Mouse (Mus musculus) liver, embryonic 14.5 days (tissue): ENCODE measurements around the gene Ess2. TPM values are rescaled to one million over a fixed set of nuclear protein-coding genes. Genes with fewer than 3 reads are reported as not detected.

Experiments
- ATAC-seq: fragments of 200-750 bp; cut with Nextera tagmentation; 2 replicates; pipeline ENCODE4 v1.8.0; 2017; ENCODE audit warnings: moderate number of reproducible peaks, mild to moderate bottlenecking, moderate library complexity; ENCODE audit not compliant: insufficient read depth
- DNase-seq, 3 experiments: peaks; one replicate each; pipeline ENCODE4 v3.0.0-alpha.2; 2012 to 2013; ENCODE audit warnings: low read depth in 3 of 3, low spot score in 3 of 3
- H3K27ac ChIP-seq: fragments of 300-500 bp; sonication (generic); 2 replicates; pipeline ENCODE4 v1.5.1; 2014; ENCODE audit warnings: moderate library complexity, mild to moderate bottlenecking, control low read depth, inconsistent platforms
- H3K27me3 ChIP-seq: fragments of 300-500 bp; sonication (generic); 2 replicates; pipeline ENCODE4 v1.6.1; 2014; ENCODE audit warnings: mild to moderate bottlenecking, low read length, moderate library complexity; ENCODE audit not compliant: control insufficient read depth, insufficient read depth
- H3K36me3 ChIP-seq: fragments of 300-500 bp; sonication (generic); replicated peaks from 2 replicates; pipeline ENCODE4 v1.6.1; 2014; ENCODE audit warnings: low read depth; ENCODE audit not compliant: control insufficient read depth, insufficient read depth
- H3K4me1 ChIP-seq, 2 experiments: fragments of 200-500 bp in 1 of 2; fragments of 300-500 bp in 1 of 2; sonication (generic) in 1 of 2; replicated peaks; 2 replicates each; pipeline ENCODE4 v1.6.1; 2012 to 2014; ENCODE audit warnings: antibody characterized with exemption in 1 of 2, inconsistent platforms in 1 of 2, low read length in 1 of 2; ENCODE audit not compliant: control insufficient read depth in 2 of 2, insufficient read depth in 2 of 2
- H3K4me2 ChIP-seq: fragments of 300-500 bp; sonication (generic); 2 replicates; pipeline ENCODE4 v1.6.1; 2014; ENCODE audit warnings: low read depth, mild to moderate bottlenecking, control low read depth, moderate library complexity
- H3K4me3 ChIP-seq, 2 experiments: fragments of 200-500 bp in 1 of 2; fragments of 300-500 bp in 1 of 2; sonication (generic) in 1 of 2; 2 replicates each; pipeline ENCODE4 v1.5.1; 2012 to 2014; ENCODE audit warnings: low read depth in 2 of 2, low read length in 2 of 2, mild to moderate bottlenecking in 2 of 2, control low read depth in 1 of 2, inconsistent platforms in 1 of 2, moderate library complexity in 1 of 2; ENCODE audit not compliant: insufficient read depth in 1 of 2
- H3K9ac ChIP-seq: fragments of 300-500 bp; sonication (generic); replicated peaks from 2 replicates; pipeline ENCODE4 v1.6.1; 2014; ENCODE audit warnings: mild to moderate bottlenecking, control low read depth, moderate library complexity
- H3K9me3 ChIP-seq: fragments of 300-500 bp; sonication (generic); 2 replicates; pipeline ENCODE4 v1.6.1; 2016; ENCODE audit warnings: low read length, mixed read lengths; ENCODE audit not compliant: control insufficient read depth
- CTCF ChIP-seq: IDR thresholded peaks from 2 replicates; pipeline ENCODE4 v1.5.1; 2016; ENCODE audit warnings: antibody characterized with exemption, low read depth, control low read depth
- EP300 ChIP-seq: IDR thresholded peaks from 2 replicates; pipeline ENCODE4 v1.6.1; 2016; ENCODE audit warnings: antibody characterized with exemption, low read depth
- WGBS: fragments of 180-500 bp; shearing (Covaris S2); extraction: QIAGEN DNeasy Blood & Tissue Kit; methylation state at CpG from one replicate; pipeline ENCODE4 v1.1.7; 2014; ENCODE audit not compliant: insufficient replicate concordance; 5-methylcytosine and 5-hydroxymethylcytosine counted together
- polyA plus RNA-seq, 2 experiments: library from polyadenylated mRNA; depleted of rRNA in 1 of 2; stranded (reverse) in 1 of 2; unstranded in 1 of 2; fragments of >200 nt; fragmentation: Nextera tagmentation in 1 of 2; extraction: Ambion mirVana in 1 of 2; gene quantifications; 2 replicates each; pipeline versions ENCODE4 v1.2.1 to v1.2.3; 2012 to 2014

Gene Ess2
- polyA plus RNA-seq, 2 experiments: 6.8 to 7.5 TPM

GRCm38 (mm10) chr16:17865293-17865692 is 45.9 kb downstream of the Ess2 start:
- H3K9me3 ChIP-seq: no peaks in the 10 kb centered on the region
- no peak overlapping the region for H3K27ac ChIP-seq
- 0 out of 4 replicates have a peak, but pooled peaks cover 0 to 5% of the 10 kb centered on the region in 2 experiments for H3K4me1 ChIP-seq
- H3K36me3 ChIP-seq: no peaks in the 10 kb centered on the region
- no peak for TF ChIP-seq EP300
- no peak for TF ChIP-seq CTCF
- DNase-seq (no peak), ATAC-seq (no peak)
- H3K9ac ChIP-seq: no peak overlapping the region
- 56% methylated on average over 2 of the region's 2 CpGs for WGBS
- no peak overlapping the region for H3K4me2 ChIP-seq
- no peak overlapping the region for H3K4me3 ChIP-seq
- no peaks in the 10 kb centered on the region for H3K27me3 ChIP-seq

GRCm38 (mm10) chr16:17858592-17858991 is 52.6 kb downstream of the Ess2 start:
- TF ChIP-seq EP300 (no peak), CTCF (peak; percentile 65)
- Histone ChIP-seq H3K9me3 (no peaks in the 10 kb centered on the region), H3K36me3 (peaks cover 30% of the 10 kb centered on the region), H3K4me1 (no peaks in the 10 kb centered on the region), H3K4me3 (no peak overlapping the region), H3K27ac (no peak overlapping the region), H3K4me2 (no peak overlapping the region), H3K9ac (no peak overlapping the region), H3K27me3 (no peaks in the 10 kb centered on the region)
- ATAC-seq (no peak), DNase-seq (peak in 2 of 3 experiments; percentile 13 to 15)

- H3K27me3 ChIP-seq: no peaks in the 10 kb centered on the region
- ATAC-seq (no peak), DNase-seq (no peak)
- no peak overlapping the region for H3K4me3 ChIP-seq
- H3K4me1 ChIP-seq: no peaks in the 10 kb centered on the region
- no peak overlapping the region for H3K4me2 ChIP-seq
- no peak overlapping the region for H3K27ac ChIP-seq
- 76% methylated on average over 7 of the region's 7 CpGs for WGBS
- no peaks in the 10 kb centered on the region for H3K9me3 ChIP-seq
- H3K9ac ChIP-seq: no peak overlapping the region
- no peak for TF ChIP-seq CTCF
- TF ChIP-seq EP300: no peak
- H3K36me3 ChIP-seq: peaks cover 34% of the 10 kb centered on the region
Measured at GRCm38 (mm10) chr16:17857157-17857556, 54.0 kb downstream of the Ess2 start.

- 83% methylated on average over 2 of the region's 2 CpGs for WGBS
- no peak for ATAC-seq
- peaks cover 40% of the 10 kb centered on the region for H3K36me3 ChIP-seq
- no peak overlapping the region for H3K4me3 ChIP-seq
- no peaks in the 10 kb centered on the region for H3K4me1 ChIP-seq
- TF ChIP-seq EP300: no peak
- no peak for TF ChIP-seq CTCF
- H3K4me2 ChIP-seq: no peak overlapping the region
- DNase-seq: no peak
- H3K9ac ChIP-seq: no peak overlapping the region
- no peak overlapping the region for H3K27ac ChIP-seq
- H3K27me3 ChIP-seq: no peaks in the 10 kb centered on the region
- H3K9me3 ChIP-seq: no peaks in the 10 kb centered on the region
Measured at GRCm38 (mm10) chr16:17853263-17853662, 57.9 kb downstream of the Ess2 start.

GRCm38 (mm10) chr16:17851860-17852259 is 59.3 kb downstream of the Ess2 start:
- Histone ChIP-seq H3K27ac (no peak overlapping the region), H3K36me3 (peaks cover 30% of the 10 kb centered on the region), H3K4me3 (no peak overlapping the region), H3K4me2 (no peak overlapping the region), H3K27me3 (no peaks in the 10 kb centered on the region), H3K9me3 (no peaks in the 10 kb centered on the region), H3K4me1 (no peaks in the 10 kb centered on the region), H3K9ac (no peak overlapping the region)
- no peak for ATAC-seq
- 71% methylated on average over 1 of the region's 1 CpGs for WGBS
- TF ChIP-seq EP300 (no peak), CTCF (no peak)
- DNase-seq: no peak
